Mouse (Mus musculus) brain, adult 2 months (tissue): Measurements from ENCODE around the gene Hsp90ab1.
A peak's percentile ranks its signal among the peaks of the same experiment; 100 is the strongest.

Source experiments
- DNase-seq: peaks from one replicate; pipeline ENCODE4 v3.0.0; 2011; ENCODE audit warnings: low read depth, low spot score

Gene Hsp90ab1

DNA sequence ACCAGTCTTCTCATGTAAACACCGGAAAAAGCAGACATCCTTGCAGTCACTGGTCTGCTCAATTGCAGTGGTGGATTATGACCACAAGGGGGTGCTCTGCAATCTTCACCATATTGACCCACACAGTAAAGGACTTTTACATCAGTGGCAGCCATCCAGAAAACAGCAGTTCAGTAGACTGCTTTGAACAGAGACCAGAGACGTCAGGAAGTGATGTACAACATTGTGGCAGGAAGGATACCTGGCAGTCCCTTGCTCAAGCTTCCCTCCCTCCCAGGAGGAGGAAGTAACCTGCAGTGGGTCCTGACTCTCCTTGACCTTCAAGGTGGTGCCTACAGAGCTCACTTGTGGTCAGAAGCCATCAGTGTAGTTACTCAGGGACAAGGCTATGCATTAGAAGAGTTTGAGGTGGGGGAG, 8.5 kb upstream of the Hsp90ab1 start:
- DNase-seq: peak; percentile 90

DNA sequence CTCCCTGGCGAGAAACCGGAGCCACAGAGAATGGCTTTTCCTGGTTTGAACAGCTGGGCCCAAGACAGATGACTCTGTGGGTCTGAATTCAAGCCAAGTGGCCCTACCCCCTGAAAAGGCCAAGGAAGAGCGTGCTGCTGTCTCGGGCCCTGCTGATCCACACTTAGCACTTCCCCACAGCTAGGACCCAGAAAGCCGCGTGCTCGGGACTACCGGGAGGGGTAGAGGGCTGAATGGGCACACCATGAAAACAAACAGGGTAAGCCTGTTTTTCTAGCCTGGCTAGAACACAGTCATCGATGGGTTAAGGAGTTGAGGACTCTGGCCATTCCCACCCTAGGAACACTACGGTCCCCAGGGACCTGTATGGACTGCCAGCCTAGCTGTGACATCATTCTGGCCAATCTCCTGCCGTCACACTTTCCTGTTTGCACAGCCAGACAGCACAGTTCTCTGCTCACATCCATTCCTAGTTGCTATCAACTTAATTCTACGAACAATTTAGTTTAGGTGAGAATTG, 7.9 kb upstream of the Hsp90ab1 start:
- DNase-seq: no peak

DNA sequence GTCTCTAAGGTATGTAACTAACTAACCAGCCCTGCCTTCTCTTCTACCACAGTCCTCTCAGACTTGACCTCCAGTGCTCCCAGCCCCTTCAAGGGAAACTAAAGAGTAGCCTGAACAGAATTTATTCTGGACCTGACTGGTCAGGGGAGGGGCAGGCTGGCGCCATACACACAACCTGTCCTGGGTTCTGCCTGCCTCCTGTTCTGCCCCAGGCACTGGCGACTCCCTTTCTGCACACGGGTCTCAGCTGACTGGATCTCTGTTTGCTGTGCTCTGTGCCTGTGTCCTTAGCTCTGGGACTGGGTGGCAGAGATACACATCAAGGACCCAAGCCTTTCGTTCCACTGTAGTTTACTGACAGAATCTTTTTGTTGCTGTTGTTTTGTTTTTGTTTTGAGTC, 6.5 kb upstream of the Hsp90ab1 start:
- DNase-seq: no peak

DNA sequence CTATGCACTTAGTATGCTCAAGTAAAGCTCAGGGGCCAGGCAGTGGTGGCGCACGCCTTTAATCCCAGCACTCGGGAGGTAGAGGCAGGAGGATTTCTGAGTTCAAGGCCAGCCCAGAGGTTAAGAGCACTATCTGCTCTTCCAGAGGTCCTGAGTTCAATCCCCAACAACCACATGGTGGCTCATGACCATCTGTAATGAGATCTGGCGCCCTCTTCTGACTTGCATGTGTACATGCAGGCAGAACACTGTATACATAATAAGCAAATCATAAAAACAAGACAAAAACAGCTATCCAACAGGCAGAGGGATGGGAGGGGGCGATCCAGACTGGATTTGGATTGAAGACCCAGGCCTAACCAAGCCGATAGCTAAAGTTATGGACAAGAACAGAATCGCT, 5.8 kb upstream of the Hsp90ab1 start:
- peak; percentile 48 for DNase-seq

DNA sequence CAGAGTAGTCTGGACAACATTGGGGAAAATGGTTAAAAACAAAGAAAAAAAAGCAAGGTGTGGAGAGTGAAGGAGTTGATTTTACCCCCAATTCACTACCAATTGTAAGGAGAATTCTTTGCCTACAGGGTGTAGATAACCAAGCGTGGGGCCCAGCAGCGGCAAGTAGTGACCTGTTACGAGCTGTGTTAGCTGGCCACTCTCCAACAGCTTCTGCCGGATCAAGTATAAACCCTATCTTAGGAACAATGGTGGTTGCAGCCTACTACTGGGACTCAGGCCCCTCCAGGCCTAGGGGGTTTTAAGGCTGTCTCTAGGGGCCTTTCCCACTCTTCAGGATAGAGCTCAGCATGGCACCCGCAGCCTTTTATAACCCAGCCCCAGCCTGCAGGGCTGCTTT, 5.2 kb upstream of the Hsp90ab1 start:
- no peak for DNase-seq

GRCm38 (mm10) chr17:45575123-45575897, 2.2 kb upstream of the Hsp90ab1 start:
- DNase-seq: no peak

GRCm38 (mm10) chr17:45574129-45574761, 1.2 kb upstream of the Hsp90ab1 start:
- DNase-seq: peak; percentile 97

DNA sequence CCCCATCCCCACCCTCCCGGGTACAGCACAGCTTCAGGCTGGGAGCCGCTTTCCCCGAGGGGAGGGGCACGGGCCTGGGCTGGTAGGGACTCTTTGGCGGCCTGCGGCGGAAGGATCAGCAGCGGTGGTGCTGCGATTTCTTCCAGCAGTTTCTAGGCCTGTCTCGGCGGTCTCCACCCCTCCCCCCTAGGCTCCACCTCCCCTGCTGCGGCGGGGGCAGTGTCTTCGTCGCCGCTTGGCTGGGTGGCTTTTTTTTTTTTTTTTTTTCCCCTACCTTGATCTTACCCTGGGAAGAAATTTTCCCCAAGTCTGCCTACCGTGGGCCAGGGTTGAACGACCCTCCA, 681 bp upstream of the Hsp90ab1 start:
- peak; percentile 98 for DNase-seq

GRCm38 (mm10) chr17:45572103-45573086, 676 bp downstream of the Hsp90ab1 start:
- DNase-seq: peak; percentile 86

- DNase-seq: no peak
These were observed 3.1 kb downstream of the Hsp90ab1 start for GRCm38 (mm10) chr17:45569999-45570398.

- DNase-seq: no peak
These were observed 4.1 kb downstream of the Hsp90ab1 start for GRCm38 (mm10) chr17:45568990-45569389.

GRCm38 (mm10) chr17:45567162-45567601, 5.9 kb downstream of the Hsp90ab1 start:
- DNase-seq: peak; percentile 31

DNA sequence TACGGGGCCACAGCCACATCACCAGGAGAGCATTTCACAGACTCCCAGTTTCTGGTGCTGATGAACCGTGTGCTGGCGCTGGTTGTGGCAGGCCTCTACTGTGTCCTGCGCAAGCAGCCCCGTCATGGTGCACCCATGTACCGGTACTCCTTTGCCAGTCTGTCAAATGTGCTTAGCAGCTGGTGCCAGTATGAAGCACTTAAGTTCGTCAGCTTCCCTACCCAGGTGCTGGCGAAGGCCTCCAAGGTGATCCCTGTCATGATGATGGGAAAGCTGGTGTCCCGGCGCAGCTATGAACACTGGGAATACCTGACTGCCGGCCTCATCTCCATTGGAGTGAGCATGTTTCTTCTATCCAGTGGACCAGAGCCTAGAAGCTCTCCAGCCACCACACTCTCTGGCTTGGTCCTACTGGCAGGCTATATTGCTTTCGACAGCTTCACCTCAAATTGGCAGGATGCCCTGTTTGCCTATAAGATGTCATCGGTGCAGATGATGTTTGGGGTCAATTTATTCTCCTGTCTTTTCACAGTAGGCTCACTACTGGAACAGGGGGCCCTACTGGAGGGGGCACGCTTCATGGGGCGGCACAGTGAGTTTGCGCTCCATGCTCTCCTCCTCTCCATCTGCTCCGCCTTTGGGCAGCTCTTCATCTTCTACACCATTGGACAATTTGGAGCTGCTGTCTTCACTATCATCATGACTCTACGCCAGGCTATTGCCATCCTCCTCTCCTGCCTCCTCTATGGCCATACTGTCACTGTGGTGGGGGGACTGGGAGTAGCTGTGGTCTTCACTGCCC, 6.5 kb downstream of the Hsp90ab1 start:
- DNase-seq: peak; percentile 55

DNA sequence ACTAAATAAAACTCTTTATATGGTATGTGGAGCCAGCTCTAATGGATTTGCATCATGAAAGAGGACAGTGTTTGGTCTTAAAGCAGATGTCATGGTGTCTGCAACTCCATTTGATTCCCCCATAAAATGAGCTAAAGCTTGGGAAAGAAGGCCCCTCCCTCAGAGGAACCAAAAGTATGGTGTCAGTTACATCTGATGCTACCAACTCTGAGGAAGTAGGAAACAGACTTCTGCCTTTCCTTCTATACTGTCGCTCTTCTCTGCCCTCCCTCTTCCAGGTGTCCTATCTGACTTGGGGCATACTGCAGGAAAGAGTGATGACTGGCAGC, 7.1 kb downstream of the Hsp90ab1 start:
- DNase-seq: no peak

DNA sequence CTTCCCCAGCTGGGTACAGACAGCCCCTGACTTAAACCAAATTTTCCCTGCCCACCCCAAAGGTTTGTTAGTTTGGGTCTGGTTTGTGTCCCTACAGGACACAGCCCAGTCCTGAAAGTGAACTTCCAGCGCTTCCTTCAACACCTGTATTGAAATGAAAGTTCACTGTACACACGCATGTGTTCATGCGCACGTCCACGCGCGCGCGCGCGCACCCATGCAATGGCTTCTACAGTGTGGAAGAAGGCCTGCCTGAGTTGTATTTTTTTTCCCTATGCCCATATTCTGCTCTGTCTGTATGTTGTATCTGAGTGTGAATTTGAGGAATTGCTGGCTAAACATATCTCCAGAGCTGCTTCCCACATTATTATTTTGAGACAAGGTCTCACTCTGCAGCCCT, 8.0 kb downstream of the Hsp90ab1 start:
- DNase-seq: no peak

- DNase-seq: no peak
These were observed 8.5 kb downstream of the Hsp90ab1 start for GRCm38 (mm10) chr17:45564531-45565084.

DNA sequence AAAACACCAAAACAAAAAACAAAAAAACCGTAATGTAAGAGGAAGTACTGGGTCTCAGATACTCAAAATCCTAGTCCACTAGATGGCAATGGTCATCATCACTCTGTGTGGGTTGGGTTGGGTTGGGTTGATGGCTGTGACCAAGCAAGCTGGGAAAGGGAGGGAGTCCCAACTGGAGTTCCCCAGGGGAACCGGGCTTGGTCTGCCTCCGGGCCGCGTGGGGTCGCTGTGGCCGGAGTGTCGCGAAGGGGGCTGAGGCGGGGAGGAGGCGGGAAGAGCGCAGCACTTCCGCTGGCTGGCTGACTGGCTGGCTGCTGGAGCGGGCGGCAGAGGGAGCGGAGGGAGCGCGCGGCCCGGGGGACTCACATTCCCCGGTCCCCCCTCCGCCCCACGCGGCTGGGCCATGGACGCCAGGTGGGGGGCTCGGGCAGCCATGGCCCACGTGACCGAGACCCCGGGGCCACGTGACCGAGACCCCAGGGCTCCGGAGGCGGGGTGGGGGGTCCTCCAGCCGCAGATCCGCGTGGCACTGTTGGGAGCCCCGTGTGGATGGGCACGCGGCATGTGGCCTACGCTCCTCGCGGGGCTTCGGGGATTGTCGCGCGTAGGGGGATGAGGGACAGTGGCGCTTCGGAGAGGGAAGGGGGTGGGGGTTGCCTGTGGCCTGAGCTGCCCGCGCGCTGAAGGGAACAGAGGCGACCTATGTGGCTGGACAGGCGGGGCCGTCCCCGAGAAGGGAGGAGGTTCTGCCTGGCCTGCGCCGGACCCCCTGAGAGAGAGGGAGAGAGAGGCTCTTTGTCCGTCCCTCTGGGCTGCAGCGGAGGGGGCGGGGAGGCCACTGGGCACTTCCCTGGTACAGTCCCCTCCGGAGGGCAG, 9.2 kb downstream of the Hsp90ab1 start, which contains the start of gene Slc35b2:
Slc35b2 (plus strand) TSS at position 220 of the 876 bp plus-strand sequence.
- peak; percentile 97 for DNase-seq

GRCm38 (mm10) chr17:45563216-45563615, 9.9 kb downstream of the Hsp90ab1 start:
- DNase-seq: no peak

- peak; percentile 69 for DNase-seq
These were observed 13.1 kb downstream of the Hsp90ab1 start for GRCm38 (mm10) chr17:45559732-45560525.
